Mouse (Mus musculus) C2C12 (cell line): Measurements from ENCODE around the gene Sufu. TPM values are rescaled to one million over a fixed set of nuclear protein-coding genes. Genes with fewer than 3 reads are reported as not detected.

Source experiments
- H3K27me3 ChIP-seq: one replicate; pipeline ENCODE4 v1.6.1; 2011; ENCODE audit not compliant: control insufficient read depth, insufficient read depth, insufficient read length
- H3K36me3 ChIP-seq: one replicate; pipeline ENCODE4 v1.6.1; 2011; ENCODE audit not compliant: control insufficient read depth, insufficient read depth
- H3K4me3 ChIP-seq: one replicate; pipeline ENCODE4 v1.5.1; 2011; ENCODE audit warnings: mild to moderate bottlenecking, control low read depth; ENCODE audit not compliant: poor library complexity, insufficient read depth, severe bottlenecking
- H3K79me2 ChIP-seq: one replicate; pipeline ENCODE4 v1.6.1; 2011; ENCODE audit not compliant: control insufficient read depth, insufficient read depth
- H3K79me3 ChIP-seq: one replicate; pipeline ENCODE4 v1.6.1; 2011; ENCODE audit warnings: low read depth, control low read depth
- H3ac ChIP-seq: one replicate; pipeline ENCODE3; 2011; ENCODE audit warnings: low read depth; ENCODE audit not compliant: control insufficient read depth, insufficient read length
- CEBPB ChIP-seq: IDR thresholded peaks from one replicate; pipeline ENCODE4 v1.6.1; 2011; ENCODE audit warnings: low read depth, mild to moderate bottlenecking, control low read depth, moderate library complexity
- CTCF ChIP-seq: IDR thresholded peaks from one replicate; pipeline ENCODE4 v1.5.1; 2011; ENCODE audit not compliant: control insufficient read depth, insufficient read depth, insufficient read length
- FOSL1 ChIP-seq: IDR thresholded peaks from one replicate; pipeline ENCODE4 v1.8.0; 2011; ENCODE audit warnings: mild to moderate bottlenecking, low read length; ENCODE audit not compliant: poor library complexity, insufficient read depth, severe bottlenecking
- MAX ChIP-seq: IDR thresholded peaks from one replicate; pipeline ENCODE4 v1.6.1; 2011; ENCODE audit warnings: mild to moderate bottlenecking, control low read depth
- MYOD1 ChIP-seq: IDR thresholded peaks from one replicate; pipeline ENCODE4 v1.6.1; 2011; ENCODE audit warnings: low read depth; ENCODE audit not compliant: control insufficient read depth, insufficient read length
- MYOG ChIP-seq: IDR thresholded peaks from one replicate; pipeline ENCODE4 v1.6.1; 2011; ENCODE audit not compliant: control insufficient read depth, insufficient read length; ENCODE audit errors: extremely low read depth
- USF1 ChIP-seq: IDR thresholded peaks from one replicate; pipeline ENCODE4 v1.6.1; 2011; ENCODE audit warnings: low read depth, mild to moderate bottlenecking, control low read depth, moderate library complexity
- polyA plus RNA-seq: library from polyadenylated mRNA; unstranded; fragments of >200 nt; fragmentation: generic; extraction: Trizol; gene quantifications from one replicate; pipeline ENCODE4 v1.2.1, GENCODE M21; 2012; ENCODE audit warnings: missing spikeins

The Sufu gene
- polyA plus RNA-seq, 1 experiment = 17.8 TPM

DNA sequence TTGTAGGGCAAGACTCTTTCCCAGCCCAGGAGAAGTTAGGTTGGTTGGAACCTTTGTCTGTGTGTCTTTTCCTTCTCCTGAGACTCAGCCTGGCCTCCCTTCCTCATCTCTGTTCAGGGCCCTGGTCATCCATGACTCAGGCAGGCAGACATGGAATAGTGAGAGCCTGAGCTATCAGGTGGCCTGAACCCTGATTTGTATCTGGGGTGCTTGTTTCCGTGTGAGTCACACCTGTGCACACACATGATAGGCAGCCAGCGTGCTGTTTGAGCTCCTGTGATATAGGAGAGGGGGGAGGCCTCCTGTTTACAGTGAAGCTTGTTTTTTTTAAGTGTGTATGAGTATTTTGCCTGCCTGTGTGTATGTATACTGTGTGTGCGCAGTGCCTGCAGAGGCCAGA lies 112.5 kb downstream of the Sufu start:
- H3K36me3 ChIP-seq = peaks cover 79% of the 10 kb centered on the region
- no peak for TF ChIP-seq MAX
- no peak for TF ChIP-seq MYOD1
- no peak for TF ChIP-seq USF1
- TF ChIP-seq FOSL1 = no peak
- no peak for TF ChIP-seq MYOG
- H3K4me3 ChIP-seq = no peak overlapping the region
- H3K27me3 ChIP-seq = no peaks in the 10 kb centered on the region
- H3ac ChIP-seq = no peak overlapping the region
- H3K79me3 ChIP-seq = peaks cover 83% of the 10 kb centered on the region
- H3K79me2 ChIP-seq = peaks cover 95% of the 10 kb centered on the region

GRCm38 (mm10) chr19:46509736-46510135 lies 113.0 kb downstream of the Sufu start:
- H3K36me3 ChIP-seq = peaks cover 80% of the 10 kb centered on the region

GRCm38 (mm10) chr19:46510401-46510800 lies 113.7 kb downstream of the Sufu start:
- Histone ChIP-seq H3K79me3 (peaks cover 71% of the 10 kb centered on the region), H3ac (no peak overlapping the region), H3K36me3 (peaks cover 80% of the 10 kb centered on the region), H3K79me2 (peaks cover 88% of the 10 kb centered on the region), H3K27me3 (no peaks in the 10 kb centered on the region), H3K4me3 (no peak overlapping the region)
- no peak for TF ChIP-seq FOSL1
- no peak for TF ChIP-seq CTCF
- TF ChIP-seq MAX = no peak
- no peak for TF ChIP-seq MYOD1

More at GRCm38 (mm10) chr19:46509736-46510135, 113.0 kb downstream of the Sufu start:
- H3K79me2 ChIP-seq = peaks cover 94% of the 10 kb centered on the region
- H3ac ChIP-seq = no peak overlapping the region
- no peak overlapping the region for H3K4me3 ChIP-seq
- H3K79me3 ChIP-seq = peaks cover 77% of the 10 kb centered on the region
- no peak for TF ChIP-seq MYOD1
- TF ChIP-seq CEBPB = no peak
- TF ChIP-seq MAX = no peak
- TF ChIP-seq MYOG = no peak
- TF ChIP-seq FOSL1 = no peak
- TF ChIP-seq USF1 = no peak
- TF ChIP-seq CTCF = no peak
- no peaks in the 10 kb centered on the region for H3K27me3 ChIP-seq

DNA sequence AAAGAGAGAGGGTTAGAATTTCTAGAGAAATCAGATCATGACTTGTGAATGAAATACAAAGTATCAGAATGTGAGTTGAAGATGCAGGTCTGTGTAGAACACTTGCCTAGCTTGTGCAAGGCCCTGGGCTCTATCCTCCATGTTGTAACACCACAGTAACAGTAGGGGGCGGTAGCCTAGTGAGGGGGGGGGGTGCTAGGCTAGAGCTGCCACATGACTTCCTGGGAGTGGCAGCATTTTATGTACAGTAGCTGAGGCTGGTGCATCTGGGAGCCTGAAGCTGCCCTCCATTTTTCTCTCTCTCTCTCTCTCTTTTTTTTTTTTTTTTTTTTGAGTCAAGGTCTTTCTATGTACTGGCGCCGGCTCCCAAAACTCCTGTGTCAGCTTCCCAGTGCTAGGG lies 114.1 kb downstream of the Sufu start:
- Histone ChIP-seq H3K4me3 (no peak overlapping the region), H3ac (no peak overlapping the region), H3K79me3 (peaks cover 66% of the 10 kb centered on the region), H3K79me2 (peaks cover 83% of the 10 kb centered on the region), H3K36me3 (peaks cover 80% of the 10 kb centered on the region), H3K27me3 (no peaks in the 10 kb centered on the region)
- TF ChIP-seq FOSL1 (no peak), MYOG (no peak), MAX (no peak), CEBPB (no peak), USF1 (peak; percentile 17), MYOD1 (no peak), CTCF (peak; percentile 35)

DNA sequence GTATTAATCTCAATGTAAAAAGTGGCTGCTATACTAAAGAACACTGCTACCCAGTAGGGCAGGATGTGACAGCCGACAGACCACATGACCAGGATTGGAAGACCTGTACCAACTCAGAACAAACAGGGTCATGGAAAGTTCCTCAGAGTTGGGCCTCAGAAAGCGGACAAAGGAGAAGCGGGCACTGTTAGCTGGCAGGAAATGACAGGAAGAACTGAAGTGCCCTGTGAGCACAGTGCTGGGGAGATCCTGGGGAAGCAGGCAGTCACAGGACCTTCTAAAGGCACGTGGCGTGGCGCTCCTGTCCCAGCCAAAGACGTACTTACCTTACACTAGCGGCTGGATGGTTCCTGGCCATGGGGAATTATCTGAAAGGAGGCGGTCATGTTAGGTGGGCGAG lies 114.6 kb downstream of the Sufu start:
- peaks cover 62% of the 10 kb centered on the region for H3K79me3 ChIP-seq
- H3K4me3 ChIP-seq = no peak overlapping the region
- peaks cover 78% of the 10 kb centered on the region for H3K36me3 ChIP-seq
- H3ac ChIP-seq = no peak overlapping the region
- no peak for TF ChIP-seq CTCF
- TF ChIP-seq MYOD1 = no peak
- TF ChIP-seq USF1 = no peak
- TF ChIP-seq FOSL1 = no peak
- no peak for TF ChIP-seq MYOG
- no peak for TF ChIP-seq MAX
- TF ChIP-seq CEBPB = no peak
- H3K79me2 ChIP-seq = peaks cover 79% of the 10 kb centered on the region
- H3K27me3 ChIP-seq = no peaks in the 10 kb centered on the region

GRCm38 (mm10) chr19:46514387-46514786 lies 117.7 kb downstream of the Sufu start:
- no peak for TF ChIP-seq MYOG
- TF ChIP-seq MAX = no peak
- TF ChIP-seq MYOD1 = no peak
- peaks cover 64% of the 10 kb centered on the region for H3K36me3 ChIP-seq
- H3K79me3 ChIP-seq = peaks cover 31% of the 10 kb centered on the region
- H3K4me3 ChIP-seq = no peak overlapping the region
- H3K27me3 ChIP-seq = no peaks in the 10 kb centered on the region
- peaks cover 48% of the 10 kb centered on the region for H3K79me2 ChIP-seq
- H3ac ChIP-seq = no peak overlapping the region
